Mouse (Mus musculus) 3T3-L1 (cell line): ENCODE measurements around the gene Cpt1b.

Source experiments
- DNase-seq: peaks from one replicate; pipeline ENCODE4 v3.0.0-alpha.2; 2015; ENCODE audit warnings: low read depth, low spot score

The Cpt1b gene

DNA sequence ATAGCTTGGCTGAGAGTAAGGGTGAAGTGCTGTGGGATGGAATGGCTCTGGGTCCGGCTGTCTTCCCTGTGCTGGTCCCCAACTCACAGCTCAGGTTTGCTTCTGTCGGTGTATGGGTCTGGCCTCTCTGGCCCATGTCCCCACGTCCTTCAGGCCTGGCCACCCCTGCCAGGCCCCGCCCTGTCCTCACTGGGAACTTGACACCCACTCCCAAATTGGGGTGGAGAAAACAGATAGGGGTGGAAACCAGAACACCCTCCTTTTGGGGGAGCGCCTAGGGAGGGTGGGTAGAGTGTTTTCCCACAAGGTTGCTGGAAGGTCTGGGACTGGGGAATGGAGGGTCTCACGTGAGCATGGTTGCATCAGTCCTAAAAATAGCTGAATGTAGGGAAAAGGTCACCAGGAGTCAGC, at the start of gene Cpt1b:
Cpt1b (minus strand) TSS at position 153 of the 411 bp plus-strand sequence.
- DNase-seq: no peak

DNA sequence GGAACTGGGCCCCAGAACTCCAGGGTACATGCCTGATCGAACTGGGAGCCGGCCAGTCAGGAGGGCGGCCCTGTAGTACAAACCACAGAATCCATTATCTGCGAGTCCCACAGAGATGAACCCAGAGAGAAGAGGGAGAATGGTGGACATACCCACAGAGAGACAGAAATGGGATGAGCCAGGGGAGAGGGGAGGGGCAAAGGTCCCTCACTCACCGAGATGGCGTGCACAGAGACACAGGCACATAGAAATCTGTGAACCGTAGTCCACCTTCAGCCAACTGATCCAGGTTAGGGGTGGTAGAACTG, 49.6 kb upstream of the Cpt1b start:
- DNase-seq: no peak

DNA sequence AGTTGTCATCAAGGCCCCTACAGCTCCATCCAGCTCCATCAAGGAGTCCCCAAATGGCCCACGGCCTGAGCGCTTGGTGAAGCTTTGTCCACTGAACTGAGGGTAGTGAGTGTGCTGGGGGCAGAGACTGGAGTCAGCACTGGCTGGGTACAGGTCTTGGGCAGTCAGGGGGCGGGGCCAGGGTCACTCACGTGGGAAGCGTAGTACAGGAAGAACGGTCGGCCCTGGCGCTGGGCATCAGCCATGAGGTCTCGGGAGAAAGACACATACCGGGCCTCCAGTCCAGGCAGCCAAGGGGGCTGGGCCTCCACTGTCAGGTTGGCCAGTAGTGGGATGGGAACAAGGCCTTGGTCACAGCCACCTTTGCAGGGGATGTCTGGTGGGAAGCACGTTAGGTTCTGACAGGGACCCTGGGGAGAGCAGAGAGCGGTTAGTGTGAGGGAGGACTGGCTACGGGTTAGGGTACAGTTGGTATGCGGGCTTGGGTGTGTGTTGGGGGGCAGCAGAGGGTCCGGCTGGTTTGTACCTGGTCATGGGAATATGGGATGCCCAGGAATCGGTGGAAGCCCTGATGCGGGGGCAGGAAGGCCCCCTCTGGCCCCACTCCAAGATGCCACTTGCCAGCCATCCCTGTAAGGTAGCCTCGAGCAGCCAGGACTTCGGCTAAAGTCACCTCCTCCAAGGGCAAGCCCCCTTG, 49.1 kb upstream of the Cpt1b start:
- no peak for DNase-seq

DNA sequence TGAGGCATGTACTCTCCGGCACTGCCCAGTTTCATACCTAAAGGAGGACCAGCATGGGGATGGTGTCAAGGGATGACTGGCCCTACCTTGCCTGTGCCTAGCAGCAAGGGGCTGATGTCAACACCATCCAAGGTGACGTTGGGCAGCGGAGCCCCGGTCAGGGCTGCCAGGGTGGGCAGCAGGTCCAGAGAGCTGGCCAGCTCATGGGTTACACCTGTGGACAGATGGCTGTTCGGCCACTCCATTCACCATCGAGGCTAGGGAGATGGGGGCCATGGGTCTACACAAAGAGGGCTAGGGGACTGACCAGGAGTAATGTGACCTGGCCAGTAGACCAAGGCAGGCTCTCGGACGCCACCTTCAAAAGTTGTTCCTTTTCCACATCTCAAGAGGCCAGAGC, 48.3 kb upstream of the Cpt1b start:
- DNase-seq: no peak

DNA sequence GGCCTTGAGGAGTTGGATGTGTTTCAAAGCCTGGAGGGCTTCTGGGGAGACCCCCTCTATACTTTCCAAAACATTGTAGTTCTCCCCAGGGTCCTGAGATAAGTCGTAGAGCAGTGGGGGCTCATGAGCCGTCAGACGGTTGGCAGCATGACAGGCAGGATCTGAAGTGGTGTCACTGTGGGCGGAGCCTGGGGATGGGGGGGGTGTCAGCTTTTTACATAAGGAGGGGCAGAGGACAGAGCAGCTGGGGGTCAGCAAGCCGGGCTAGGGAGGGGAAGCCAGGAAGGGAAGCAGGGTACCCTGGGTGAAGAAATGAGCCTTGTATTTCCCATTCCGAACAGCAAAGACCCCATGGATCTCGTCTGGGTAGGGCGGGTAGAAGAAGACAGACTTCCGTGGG, 47.7 kb upstream of the Cpt1b start:
- no peak for DNase-seq

DNA sequence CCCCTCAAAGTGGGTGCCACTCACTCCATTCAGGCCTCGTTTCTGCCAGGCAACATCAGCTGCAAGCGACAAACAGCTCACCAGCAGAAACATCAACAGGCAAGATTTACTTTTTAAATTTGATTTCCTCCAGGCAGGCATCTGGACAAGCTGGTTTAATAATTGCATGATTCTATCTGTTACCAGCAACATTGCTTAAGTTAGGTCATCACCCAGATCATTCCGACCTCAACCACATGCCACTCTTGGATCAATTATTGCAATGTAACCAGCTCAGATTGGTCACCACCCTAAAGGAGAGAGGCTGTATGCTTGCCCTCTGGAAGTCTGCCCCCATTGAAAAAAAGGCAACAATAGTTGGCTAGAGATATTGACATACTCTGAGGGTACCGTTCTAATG, 45.8 kb upstream of the Cpt1b start:
- DNase-seq: no peak

DNA sequence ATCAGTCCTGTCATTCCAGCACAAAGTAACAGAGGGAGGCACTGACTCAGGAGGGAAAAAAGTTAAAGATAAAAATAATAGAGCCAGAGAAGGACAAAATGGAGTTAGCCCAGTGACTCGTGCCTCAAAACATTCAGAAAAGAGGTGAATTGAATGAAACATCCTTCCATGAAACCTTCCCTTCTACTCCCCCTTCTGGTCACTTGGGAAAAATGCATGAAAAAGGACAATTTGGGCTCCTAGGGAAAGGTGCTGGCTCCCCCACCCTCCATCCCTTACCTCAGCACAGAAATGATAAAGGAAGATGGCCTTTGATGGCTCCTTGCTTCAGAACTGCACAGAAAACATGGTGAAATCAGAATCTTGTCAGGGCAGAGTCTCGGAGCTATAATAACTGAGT, 42.9 kb upstream of the Cpt1b start:
- DNase-seq: peak; percentile 71

DNA sequence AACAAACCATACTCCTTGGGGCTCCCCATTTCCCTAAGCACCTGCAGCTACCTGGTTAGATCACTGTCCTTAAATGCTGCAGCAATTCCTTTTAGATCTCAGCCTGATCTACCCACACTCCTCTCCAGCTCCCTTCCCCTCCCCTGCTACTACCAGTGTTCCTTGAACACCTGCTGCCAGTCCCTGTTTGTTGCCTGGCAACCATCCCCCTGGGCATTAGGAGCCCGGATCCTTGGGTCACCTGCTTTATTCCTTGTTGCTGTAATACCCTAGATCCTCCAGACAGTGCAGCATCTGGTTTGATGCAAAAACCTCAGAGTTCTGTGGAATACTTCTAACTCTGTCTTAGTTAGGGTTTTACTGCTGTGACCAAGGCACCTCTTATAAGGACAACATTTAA, 39.4 kb upstream of the Cpt1b start:
- no peak for DNase-seq

DNA sequence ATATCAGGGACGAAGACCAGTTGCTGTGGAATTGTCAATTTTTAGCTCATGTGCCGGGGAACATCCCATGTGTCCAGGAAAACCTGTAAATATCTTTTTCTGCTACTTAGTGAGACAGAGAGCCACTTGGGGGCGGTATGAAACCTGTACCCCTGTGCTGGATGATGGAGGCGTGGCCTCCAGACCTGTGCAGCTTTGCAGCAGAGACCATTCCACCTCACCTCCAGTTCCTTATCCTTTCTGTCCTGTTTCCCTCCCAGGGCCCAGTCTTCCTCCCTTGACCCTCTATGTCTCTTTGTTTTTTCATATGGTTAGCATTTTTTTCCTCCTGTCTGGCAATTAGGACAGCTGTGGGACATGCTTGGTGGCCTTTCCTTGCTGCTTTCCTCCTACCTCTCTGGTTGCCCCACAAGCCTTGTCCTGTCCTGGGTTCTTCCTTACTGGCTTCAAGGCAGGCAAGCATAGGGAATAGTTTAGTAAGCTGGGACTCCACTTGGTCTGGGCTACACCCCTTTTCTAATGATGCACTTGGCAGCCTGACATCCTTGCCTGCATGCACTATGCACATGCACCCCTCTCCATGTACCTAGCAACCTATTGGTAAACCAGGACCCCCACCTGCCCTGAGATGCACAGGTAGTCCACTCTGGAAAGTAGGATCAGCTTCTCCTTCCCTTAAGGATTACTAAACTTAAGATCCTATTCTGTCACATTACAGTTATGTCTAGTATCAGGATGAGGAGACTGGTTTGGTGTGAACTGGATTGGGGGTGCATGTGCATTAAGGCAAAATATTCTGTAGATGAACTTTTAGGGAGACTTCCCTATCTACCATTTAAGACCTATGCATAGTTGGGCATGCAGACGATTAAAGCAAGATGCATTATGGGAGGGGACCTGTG, 37.9 kb upstream of the Cpt1b start:
- peak; percentile 40 for DNase-seq

DNA sequence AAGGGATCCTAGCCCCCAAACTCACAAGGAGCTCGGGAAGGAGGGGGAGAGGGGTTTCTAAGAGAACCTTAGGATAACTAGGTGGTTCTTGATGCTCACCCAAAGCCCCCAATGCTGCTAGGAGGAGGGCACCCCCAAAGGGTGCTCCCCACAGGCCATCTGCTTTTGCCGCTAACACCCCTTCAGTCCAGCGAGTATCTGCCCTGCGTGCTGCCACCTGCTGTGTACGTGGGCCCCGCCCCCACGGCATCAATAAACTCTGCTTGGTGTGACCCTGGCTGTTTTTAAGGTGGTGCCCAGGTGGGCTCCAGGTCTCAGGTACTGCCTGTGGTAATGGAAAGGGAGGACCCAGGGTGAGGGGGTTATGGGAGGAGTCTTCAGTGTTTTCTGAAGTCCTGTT, 36.5 kb upstream of the Cpt1b start:
- no peak for DNase-seq

DNA sequence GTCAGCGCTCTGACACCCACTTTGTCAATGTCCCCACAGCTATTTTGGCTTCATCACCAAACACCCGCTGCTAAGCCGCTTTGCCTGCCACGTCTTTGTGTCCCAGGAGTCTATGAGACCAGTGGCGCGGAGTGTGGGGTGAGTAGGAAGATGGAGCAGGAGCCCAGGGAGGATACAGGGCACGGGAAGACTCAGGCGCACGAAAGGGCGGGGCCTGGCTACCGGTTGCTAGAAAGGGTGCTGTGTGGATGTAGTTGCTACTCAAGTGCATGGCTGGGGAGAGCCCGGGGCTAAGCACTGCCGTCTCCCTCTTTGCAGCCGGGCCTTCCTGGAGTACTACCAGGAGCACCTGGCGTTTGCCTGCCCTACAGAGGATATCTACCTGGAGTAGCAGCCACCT, 35.7 kb upstream of the Cpt1b start:
- no peak for DNase-seq

DNA sequence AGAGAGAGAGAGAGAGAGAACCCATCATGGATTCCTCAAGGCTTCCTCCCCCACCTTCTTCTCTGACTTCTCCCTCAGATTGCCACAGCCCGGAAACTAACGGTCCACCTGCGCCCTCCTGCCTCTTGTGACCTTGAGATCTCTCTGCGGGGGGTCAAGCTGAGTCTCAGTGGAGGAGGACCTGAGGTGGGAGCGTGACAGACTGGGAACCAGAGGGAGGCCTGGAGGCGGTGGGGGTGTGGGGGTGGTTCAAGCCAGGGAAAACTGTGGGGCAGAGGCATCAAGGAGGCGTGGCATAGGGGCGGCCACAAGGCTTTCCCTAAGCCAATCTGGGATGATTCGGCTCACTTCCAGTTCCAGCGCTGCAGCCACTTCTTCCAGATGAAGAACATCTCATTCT, 34.6 kb upstream of the Cpt1b start:
- no peak for DNase-seq

DNA sequence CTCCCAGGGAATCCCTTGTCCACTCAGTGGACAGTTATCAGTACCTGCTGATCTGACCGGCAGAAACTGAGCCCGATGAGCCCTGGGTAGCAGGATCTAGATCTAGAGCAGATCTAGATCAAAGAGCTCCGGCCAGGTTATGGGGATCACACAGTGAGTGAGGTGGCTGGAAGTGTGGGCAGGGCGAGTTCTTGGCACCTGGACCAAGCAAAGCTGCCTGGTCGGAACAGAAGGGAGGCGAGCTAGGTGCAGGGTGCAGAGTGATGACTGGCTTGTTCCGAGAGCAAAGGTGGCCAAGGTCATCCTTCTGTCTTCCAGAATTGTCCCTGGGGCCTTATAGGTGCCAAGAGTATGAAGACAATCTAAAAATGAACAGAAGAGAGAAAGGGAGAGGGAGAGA, 34.2 kb upstream of the Cpt1b start:
- DNase-seq: no peak

DNA sequence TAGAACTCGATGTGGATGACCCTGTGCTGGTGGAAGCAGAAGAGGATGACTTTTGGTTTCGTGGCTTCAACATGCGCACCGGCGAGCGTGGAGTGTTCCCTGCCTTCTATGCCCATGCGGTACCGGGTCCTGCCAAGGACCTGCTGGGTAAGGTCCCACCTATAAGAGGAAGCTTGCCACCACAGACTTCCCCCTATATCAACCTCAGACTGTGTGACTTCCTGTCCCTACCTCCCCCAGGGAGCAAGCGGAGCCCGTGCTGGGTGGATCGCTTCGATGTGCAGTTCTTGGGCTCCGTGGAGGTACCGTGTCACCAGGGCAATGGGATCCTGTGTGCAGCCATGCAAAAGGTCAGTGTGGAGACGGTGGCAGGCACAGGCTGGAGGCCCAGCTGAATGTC, 33.3 kb upstream of the Cpt1b start:
- DNase-seq: no peak

DNA sequence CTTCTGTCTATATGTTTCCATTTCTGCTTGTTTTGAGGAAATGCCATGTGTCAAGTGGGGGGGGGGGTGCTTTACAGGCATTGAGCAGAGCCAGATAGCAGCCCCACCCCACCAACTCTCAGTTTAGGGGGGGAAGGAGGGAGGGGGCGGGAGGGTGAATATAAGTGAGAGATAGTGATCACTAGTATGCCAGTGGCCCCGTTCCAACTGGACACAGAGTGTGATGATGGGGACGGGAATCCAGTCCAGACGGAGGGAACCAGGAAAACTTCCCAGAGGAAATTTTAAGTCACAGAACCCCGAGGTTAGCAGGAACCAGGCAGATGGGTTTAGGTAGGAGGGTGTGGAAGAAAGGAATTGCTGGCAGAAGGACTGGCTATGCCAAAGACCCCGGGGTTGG, 30.0 kb upstream of the Cpt1b start:
- no peak for DNase-seq

DNA sequence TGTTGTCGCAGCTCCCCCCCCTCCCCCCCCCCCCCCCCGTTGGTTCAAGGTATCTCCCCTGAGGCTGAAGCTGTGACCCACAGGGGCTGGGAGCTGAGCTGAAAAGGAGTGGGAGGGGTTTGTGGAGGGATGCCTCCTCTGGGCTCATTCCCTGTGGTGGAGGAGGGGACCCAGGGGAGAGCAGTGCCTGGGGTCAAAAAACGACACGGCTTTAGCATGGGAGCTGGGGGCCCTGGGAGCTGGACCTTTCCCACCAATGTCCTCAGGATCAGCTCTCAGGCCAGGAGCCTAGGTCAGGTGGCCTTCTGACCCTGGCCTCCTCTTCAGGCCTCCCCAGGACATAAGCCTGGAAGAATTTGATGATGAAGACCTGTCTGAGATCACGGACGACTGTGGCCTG, 29.2 kb upstream of the Cpt1b start:
- DNase-seq: no peak

DNA sequence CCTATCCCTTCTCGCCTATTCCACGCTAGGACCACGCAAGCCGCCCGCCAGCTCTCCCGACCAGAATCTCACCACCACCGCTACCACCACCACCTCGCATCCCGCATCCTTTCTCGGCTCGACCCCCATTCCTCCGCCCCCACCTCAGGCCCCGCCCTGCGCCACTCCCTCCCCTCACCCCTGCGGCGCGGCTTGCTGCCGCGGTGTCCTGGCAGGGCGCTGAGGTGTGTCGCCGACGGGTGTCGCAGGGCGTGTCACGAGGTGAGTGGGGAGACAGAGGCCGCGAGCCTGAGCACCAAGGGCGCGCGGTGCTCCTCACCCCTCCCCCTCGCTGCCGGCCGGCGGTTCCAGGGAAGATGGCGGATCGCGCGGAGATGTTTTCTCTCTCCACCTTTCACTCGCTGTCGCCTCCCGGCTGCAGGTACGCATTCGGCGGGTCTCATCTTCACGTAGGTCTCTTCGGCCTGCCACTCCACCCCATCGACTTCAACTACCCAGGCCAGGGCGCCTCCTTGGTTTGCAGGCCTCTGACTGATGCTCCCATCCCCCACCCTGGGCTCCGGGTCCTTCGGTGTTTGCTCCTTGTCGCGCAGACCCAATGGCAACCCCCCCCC, 28.3 kb upstream of the Cpt1b start, which contains the start of gene Mapk8ip2:
Mapk8ip2 (plus strand) TSS at position 49 of the 614 bp plus-strand sequence.
- no peak for DNase-seq

DNA sequence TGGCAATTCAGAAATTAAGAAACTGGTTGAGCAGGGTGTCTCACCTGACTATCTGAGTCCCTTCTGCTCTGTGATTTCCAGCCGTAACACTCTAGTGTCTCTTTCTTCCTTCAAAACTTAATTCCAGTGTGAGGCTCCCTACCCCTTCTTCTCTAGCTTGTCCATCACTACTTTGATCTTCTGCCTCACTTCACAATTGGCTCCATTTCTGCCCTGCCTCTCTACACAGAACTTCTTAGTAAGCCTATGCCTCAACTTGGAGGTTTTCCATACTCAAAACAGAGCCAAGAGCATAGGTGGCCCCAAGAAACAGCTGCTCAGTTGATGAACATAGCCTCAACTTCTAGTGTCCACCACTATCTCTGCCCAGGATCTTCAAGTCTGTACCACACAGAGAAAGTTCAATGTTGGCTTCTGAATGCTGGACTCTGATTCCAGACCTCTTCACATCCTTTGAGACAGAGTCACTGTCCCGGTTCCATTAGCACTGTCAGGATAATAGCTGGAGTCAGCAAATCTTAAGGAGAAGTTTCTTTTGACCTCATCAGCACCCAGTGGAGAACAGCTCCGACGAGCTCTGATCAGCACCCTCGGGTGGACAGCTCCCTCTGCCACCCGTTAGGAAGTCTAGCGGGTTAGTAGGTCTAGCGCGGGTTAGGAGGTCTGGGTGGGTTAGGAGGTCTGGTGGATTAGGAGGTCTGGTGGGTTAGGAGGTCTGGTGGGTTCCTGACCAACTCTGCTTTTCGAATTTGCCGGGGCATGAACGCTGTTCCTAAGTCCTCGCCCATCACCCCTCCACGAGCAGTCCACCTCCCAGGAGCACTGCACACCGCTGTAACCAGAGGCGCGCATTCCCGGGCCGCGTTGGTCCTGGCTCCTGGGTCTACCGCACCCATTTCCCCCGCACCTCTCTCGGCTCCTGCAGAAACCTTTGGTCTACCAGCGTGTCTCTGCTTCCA, 27.5 kb upstream of the Cpt1b start:
- peak; percentile 33 for DNase-seq

DNA sequence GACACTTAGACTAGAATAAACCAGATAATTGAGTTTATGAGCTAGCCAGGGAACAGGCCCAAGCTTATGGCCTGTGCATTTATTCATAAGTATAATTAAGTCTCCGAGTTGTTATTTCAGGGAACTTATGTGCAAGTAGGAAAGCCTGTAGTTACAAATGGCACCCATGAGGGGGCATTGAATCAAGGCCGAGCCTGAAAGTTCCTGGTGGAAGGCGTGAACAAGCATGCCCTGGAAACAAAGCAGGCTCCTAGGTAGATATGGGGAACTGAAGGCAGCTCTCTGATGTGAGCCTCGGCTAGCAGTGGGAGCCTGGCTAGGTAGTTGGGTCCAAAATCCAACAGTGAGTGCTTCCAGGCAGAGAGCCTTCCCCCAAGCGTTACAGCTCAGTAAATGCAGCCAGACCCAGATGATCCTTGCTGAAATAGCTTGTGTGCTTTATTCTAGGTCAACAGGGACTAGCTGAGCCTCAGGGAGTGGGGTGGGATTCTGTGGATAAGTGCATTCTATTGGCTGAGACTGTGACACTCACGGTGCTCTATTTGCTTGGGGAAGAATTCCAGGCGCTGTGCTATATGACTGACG, 16.9 kb upstream of the Cpt1b start:
- DNase-seq: peak; percentile 4

DNA sequence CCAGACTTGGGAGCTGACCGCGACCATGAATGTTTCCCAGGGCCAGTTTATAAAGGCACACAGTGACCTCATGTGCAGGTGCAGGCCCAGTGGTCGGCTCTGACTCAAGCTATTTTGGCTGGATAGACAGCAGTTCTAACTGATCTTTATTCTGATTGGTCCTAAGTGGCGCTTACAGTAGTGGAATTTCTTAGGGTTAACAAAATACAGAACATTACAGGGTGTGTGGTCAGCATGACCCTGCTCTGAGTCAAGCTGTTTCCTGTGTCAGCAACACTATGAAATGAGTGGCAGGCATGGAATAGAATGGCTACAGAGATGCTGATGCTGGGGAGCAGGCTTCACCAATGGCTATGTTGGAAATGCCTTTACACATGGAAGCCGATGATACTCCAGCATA, 10.2 kb upstream of the Cpt1b start:
- DNase-seq: peak; percentile 23

DNA sequence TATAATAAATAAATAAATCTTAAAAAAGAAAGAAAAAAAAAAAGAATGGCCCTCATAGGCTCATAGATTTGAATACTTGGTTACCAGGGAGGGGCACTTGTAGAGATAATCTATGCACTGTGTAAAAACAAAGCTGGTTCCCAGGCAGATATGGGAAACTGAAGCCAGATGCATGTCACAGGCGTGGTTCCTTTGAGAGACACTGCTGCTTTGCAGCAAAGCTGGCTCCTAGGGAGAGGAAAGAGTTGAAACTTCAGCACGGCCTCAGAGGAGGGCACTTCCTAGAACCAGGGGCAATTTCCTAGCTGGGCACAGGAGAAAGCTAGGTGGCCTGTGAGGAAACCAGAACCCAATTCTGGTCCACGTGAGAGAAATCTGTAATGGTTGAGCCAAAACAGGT, 8.5 kb upstream of the Cpt1b start:
- no peak for DNase-seq
